Mouse (Mus musculus): ENCODE data around the gene Ccdc85c.

Gene Ccdc85c

GRCm38 (mm10) chr12:108240953-108241588 is 34.2 kb downstream of the Ccdc85c start:
- DNase-seq (ENCODE audit: low read depth in 2 of 2, low spot score in 2 of 2), result no peak

DNA sequence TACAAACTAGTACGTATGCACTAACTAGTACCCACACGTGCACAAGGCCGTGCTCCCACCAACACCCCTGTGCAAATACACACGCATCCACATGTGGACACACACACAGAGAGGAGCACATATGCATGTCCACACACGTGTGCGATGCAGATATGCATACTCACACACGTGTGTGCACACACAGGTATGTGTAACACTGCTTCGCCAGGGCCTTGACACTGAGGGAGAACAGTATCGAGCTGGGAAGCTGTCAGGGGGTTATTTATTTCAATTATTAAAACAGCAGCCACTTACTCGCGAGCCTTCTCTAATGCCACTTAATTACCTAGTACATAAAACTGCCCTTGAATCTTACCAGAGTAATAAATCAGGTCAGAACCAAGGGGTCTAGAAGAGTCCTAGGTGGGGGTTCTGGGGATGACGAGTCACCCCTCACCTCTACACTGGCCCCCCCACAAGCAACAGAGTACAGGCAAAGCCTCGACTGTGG is 34.8 kb downstream of the Ccdc85c start:
- DNase-seq (ENCODE audit: low read depth in 2 of 2, low spot score in 2 of 2), result no peak

DNA sequence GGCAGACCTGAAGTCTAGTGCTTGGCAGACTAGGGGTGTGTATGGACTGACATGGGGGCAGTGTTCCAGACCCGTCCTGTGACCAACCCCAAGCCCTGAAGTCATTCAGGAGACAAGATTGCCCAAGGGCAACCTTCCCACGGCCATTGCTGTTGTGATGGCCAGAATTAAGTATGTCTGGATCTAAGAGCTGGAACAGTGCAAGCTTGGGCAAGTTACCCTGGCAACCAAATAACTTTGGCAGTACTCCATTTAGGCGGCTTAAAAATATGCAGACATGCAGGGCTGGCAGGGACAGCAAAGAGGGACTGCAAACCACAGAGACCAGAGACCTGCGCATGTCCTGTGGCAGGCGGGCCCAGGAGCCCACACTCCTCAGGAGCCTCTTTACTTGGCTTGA is 35.8 kb downstream of the Ccdc85c start:
- no peak for DNase-seq (ENCODE audit: low read depth in 2 of 2, low spot score in 2 of 2)

GRCm38 (mm10) chr12:108238395-108239035 is 36.7 kb downstream of the Ccdc85c start:
- DNase-seq (ENCODE audit: low read depth in 2 of 2, low spot score in 2 of 2), result no peak

GRCm38 (mm10) chr12:108237300-108238006 is 37.8 kb downstream of the Ccdc85c start:
- no peak for DNase-seq (ENCODE audit: low read depth in 2 of 2, low spot score in 2 of 2)

- no peak for DNase-seq (ENCODE audit: low read depth in 2 of 2, low spot score in 2 of 2)
Observed at GRCm38 (mm10) chr12:108235976-108236555, 39.2 kb downstream of the Ccdc85c start.

DNA sequence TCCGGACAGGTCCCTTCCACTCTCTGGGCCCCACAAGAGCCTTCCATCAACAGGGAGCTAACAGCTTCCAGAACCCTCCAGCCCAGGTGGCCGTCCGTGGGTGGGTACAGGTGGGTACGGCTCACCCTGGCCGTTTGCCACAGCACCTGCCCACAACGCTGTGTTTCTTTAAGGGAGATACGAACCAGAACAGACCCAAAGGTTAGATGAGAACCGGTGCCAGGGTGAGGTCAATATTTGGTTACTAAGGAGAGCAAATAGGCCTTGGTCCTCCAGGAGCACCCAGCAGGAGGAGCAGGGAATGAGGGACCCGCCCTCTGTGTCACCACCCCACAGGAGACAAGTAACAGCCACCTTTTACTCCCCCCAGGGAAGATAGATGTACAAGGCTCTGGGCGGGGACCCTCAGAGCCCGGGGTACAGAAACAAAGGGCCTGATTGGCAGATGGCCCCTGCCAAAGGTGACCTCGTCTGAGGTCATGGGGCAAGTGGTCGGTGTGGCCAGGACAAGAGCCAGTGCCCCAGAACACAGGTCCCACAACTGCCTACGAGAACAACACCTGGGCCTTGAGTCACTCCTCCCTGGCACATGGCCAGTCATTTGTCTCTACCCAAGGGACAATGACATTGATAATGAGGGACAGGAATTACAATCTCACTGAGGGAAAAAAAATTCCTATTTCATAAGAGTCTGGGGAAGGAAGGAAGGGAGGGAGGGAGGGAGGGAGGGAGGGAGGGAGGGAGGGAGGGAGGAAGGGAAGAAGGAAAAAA is 40.2 kb downstream of the Ccdc85c start:
- DNase-seq (ENCODE audit: low read depth in 2 of 2, low spot score in 2 of 2), result no peak

GRCm38 (mm10) chr12:108233736-108234135 is 41.5 kb downstream of the Ccdc85c start:
- no peak for DNase-seq (ENCODE audit: low read depth in 2 of 2, low spot score in 2 of 2)

GRCm38 (mm10) chr12:108231901-108232300 is 43.3 kb downstream of the Ccdc85c start:
- no peak for DNase-seq (ENCODE audit: low read depth in 2 of 2, low spot score in 2 of 2)

DNA sequence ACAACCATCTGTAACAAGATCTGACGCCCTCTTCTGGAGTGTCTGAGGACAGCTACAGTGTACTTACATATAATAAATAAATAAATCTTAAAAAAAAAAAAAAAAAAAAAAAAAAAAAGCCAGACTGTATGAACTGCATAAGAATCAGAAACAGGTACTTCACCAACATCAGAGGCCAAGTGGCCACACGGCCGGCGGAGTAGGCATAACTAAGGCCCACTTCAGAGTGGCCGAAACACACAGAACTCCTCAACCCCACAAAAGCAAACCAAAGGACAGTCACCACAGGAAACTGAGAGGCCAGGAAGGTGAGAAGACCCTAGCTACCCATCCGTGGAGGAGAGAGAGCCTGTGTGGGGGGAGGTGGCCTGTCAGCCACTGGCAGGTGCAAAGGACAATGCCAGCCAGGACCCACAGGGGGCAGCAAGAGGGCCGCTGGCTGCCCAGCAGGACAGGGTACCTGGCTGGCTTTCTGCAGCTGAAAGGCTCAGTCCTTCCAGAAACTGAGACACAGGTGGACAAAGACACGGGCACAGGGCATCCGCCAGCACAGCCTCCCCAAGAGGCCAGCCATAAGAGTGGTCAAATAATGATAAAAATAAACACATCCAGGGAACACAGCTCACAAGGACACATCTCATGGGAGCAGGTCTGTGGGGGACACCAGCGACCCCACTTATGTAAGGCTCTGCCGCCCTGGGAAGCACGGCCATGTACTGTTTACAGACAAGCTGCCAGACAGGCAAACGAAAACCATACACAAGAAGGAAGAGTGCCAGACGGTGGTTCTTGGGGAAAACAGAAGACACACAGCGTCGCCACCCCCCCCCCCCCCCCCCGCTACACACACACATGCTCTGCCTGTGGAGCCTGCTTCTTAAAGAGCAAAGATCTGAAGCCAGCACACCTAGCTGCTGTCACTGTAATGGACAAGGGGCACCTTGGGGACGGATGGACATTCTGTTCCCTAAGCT is 44.1 kb downstream of the Ccdc85c start:
- no peak for DNase-seq (ENCODE audit: low read depth in 2 of 2, low spot score in 2 of 2)

GRCm38 (mm10) chr12:108230077-108230476 is 45.1 kb downstream of the Ccdc85c start:
- DNase-seq (ENCODE audit: low read depth in 2 of 2, low spot score in 2 of 2), result no peak

DNA sequence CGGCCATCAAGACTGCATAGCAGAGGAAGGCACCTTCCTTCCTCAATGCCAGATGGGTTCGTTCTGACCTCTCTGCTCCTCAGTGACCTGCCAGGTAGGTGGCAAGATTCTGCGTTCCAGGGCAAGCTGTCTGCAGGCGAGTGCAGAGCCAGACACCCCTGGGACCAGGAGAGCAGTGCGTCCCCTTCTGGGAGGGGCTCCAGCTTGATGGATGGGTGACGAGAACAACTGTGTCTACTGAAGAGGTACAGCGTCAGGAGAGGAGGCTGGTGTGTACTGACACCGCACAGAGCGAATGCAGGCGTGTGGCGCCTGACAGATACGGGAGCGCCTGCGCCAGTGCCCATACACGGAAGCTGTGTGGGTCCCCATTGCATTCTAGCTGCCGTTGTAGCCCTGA is 47.7 kb downstream of the Ccdc85c start:
- no peak for DNase-seq (ENCODE audit: low read depth in 2 of 2, low spot score in 2 of 2)

DNA sequence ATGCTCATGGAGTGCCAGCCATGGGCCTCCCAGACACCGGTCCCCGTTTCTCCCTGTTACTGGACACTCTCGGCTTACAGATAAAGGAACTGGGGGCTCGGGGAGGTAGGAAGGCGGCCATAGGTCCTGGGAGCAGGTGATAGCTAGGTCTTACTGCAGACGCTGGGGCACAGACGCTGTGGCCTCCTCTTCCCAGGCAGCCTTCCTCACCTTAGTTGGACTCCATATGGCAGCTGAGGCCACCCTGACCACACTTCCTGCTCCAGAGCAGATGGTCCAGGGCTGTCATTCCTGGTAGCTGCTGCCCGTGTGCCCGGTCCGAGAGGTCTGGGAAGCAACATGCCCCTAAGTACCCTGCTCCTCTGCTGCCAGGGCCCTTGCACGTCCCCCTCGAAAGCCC is 48.3 kb downstream of the Ccdc85c start:
- DNase-seq (ENCODE audit: low read depth in 2 of 2, low spot score in 2 of 2), result no peak

GRCm38 (mm10) chr12:108226216-108226615 is 49.0 kb downstream of the Ccdc85c start:
- no peak for DNase-seq (ENCODE audit: low read depth in 2 of 2, low spot score in 2 of 2)

DNA sequence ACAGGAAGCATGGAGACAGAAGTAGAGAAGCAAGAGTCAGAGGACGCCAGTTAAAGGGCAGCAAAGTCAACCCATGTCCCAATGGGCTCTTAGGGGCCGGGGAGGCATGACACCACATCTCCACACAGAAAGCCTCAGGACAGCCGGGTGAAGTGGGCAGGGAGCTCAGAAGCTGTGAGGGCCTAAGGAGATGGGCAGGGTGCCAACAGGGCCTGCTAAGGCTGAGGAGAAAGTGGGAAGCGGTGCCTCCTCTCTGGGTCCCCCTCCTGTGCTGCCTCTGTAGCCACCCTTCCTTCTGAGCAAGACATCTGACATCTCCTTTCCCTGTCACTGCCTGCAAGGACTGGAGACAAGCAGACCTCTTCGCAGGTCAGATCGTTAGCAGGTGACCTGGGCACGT is 49.4 kb downstream of the Ccdc85c start:
- no peak for DNase-seq (ENCODE audit: low read depth in 2 of 2, low spot score in 2 of 2)

DNA sequence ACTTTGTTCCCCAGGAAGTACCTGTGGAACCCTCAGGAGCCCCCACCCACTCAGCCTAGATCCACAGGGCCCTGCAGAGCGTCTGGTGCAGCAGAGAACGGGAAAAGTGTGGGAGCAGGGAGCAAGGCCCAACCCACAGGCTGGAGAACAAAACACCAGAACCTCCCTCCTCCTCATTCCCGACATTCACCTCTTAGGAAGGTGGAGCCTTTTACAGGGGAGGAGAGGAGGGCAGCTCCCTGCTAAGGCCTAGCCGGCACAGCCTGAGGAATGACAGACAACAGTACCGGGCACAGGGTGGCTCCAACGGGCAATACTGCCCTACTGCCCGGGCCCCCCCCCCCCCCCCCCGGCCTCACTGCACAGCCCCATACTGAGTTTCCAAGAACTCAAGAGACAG is 51.9 kb downstream of the Ccdc85c start:
- no peak for DNase-seq (ENCODE audit: low read depth in 2 of 2, low spot score in 2 of 2)

- no peak for DNase-seq (ENCODE audit: low read depth in 2 of 2, low spot score in 2 of 2)
Observed at GRCm38 (mm10) chr12:108221712-108222111, 53.5 kb downstream of the Ccdc85c start.

- DNase-seq (ENCODE audit: low read depth in 2 of 2, low spot score in 2 of 2), result no peak
Observed at GRCm38 (mm10) chr12:108221206-108221605, 54.0 kb downstream of the Ccdc85c start.

- no peak for DNase-seq (ENCODE audit: low read depth in 2 of 2, low spot score in 2 of 2)
Observed at GRCm38 (mm10) chr12:108220621-108221020, 54.6 kb downstream of the Ccdc85c start.

Measured in CD8-positive naive resting alpha-beta T cell, adult 2 months (primary cell).